Mouse (Mus musculus): ENCODE measurements around the gene Ubap2.

DNA sequence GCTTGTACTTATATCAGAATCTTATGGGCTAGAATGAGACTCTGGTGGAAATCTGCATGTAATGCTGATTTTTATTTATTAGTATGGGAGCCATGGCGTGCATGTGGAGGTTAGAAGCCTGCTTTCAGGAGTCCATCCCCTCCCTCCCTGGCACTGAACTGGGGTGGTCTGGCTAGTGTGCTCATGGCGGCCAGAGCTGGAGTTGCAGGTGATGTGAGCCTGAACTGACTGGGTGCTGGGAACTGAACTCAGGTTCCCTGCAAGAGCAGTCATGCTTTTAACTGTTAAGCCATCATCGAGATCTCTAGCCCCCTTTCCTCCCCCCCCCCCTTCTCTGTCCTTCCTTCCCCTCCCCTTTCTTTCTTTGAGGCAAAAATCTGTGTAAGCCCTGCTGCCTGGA is 125.1 kb downstream of the Ubap2 start:
- TF ChIP-seq CTCF (IDR thresholded peaks at IDR 0.05; ENCODE audit: control insufficient read depth, insufficient read depth, insufficient replicate concordance, low read depth, low read length): no peak
- no peak for TF ChIP-seq POLR2A (IDR thresholded peaks at IDR 0.05; ENCODE audit: control insufficient read depth, low read depth, low read length)

Measured in testis, adult 2 months (tissue).